Mouse (Mus musculus) NIH3T3 (cell line): ENCODE data around the gene Gse1.

Experiments
- DNase-seq: peaks from one replicate; pipeline ENCODE4 v3.0.0-alpha.2; 2012; ENCODE audit warnings: low read depth

Gse1 gene

GRCm38 (mm10) chr8:120243222-120243621 lies 15.0 kb downstream of the Gse1 start:
- DNase-seq, result peak; percentile 59

- no peak for DNase-seq
Measured at GRCm38 (mm10) chr8:120243916-120244451, 15.7 kb downstream of the Gse1 start.

- no peak for DNase-seq
Measured at GRCm38 (mm10) chr8:120244553-120244952, 16.3 kb downstream of the Gse1 start.

GRCm38 (mm10) chr8:120247618-120248017 lies 19.4 kb downstream of the Gse1 start:
- DNase-seq, result no peak

- no peak for DNase-seq
Measured at GRCm38 (mm10) chr8:120248031-120248430, 19.8 kb downstream of the Gse1 start.

GRCm38 (mm10) chr8:120248451-120248850 lies 20.2 kb downstream of the Gse1 start:
- no peak for DNase-seq

- no peak for DNase-seq
Measured at GRCm38 (mm10) chr8:120249800-120250336, 21.6 kb downstream of the Gse1 start.

GRCm38 (mm10) chr8:120250750-120251410 lies 22.6 kb downstream of the Gse1 start:
- DNase-seq, result no peak

DNA sequence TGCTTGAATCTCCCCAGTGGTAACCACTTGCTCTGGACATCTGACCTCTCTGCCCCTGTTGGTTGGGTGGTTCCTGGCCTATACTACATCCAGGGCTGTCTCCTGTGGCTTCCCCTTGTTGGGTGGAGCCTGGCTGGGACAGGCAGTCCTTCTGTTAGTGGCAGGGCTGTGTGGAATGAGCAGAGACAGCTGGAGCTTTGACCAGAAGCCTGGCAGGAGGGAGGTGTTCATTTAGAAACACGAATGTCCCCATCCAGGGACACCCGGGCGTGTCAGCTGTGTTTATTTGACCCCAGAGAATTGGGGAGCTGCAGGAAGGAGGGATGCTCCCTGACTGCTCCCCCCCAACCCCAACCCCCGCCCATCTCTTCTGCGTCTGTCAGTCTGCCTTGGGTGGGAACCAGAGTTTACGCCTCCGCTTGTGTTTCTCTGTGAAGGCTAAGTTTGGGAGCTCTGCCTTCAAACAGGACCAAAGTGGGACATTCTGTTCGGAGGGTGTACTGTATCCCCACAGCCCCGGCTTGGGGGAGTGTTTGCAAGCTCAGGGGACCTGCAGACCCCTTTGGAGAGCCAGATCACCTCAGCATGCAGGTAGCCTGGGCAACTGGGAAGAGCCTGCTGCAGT lies 23.3 kb downstream of the Gse1 start:
- no peak for DNase-seq

- DNase-seq, result no peak
Measured at GRCm38 (mm10) chr8:120253626-120254025, 25.4 kb downstream of the Gse1 start.

GRCm38 (mm10) chr8:120255406-120255987 lies 27.2 kb downstream of the Gse1 start:
- no peak for DNase-seq

- DNase-seq, result no peak
Measured at GRCm38 (mm10) chr8:120256958-120257357, 28.7 kb downstream of the Gse1 start.

- DNase-seq, result no peak
Measured at GRCm38 (mm10) chr8:120259206-120259605, 30.9 kb downstream of the Gse1 start.

DNA sequence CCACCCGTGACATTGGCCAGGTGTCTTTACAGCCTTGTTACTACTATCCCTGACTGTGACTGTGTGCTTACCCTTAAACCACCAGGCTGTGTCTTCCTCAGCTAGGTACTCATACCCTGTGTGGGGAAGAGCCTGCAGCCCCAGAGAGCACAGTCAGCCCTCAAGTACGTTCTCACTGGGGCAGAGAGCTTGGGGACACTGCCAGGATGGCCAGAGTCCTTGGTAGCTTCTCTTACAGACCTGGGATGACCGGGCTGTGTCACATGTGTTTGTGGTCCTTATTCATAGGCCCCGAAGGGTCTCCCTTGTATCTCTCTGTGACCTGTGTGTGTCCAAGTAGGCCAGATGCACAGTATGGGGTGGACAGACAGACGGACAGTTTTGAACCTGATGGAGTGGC lies 32.4 kb downstream of the Gse1 start:
- no peak for DNase-seq

DNA sequence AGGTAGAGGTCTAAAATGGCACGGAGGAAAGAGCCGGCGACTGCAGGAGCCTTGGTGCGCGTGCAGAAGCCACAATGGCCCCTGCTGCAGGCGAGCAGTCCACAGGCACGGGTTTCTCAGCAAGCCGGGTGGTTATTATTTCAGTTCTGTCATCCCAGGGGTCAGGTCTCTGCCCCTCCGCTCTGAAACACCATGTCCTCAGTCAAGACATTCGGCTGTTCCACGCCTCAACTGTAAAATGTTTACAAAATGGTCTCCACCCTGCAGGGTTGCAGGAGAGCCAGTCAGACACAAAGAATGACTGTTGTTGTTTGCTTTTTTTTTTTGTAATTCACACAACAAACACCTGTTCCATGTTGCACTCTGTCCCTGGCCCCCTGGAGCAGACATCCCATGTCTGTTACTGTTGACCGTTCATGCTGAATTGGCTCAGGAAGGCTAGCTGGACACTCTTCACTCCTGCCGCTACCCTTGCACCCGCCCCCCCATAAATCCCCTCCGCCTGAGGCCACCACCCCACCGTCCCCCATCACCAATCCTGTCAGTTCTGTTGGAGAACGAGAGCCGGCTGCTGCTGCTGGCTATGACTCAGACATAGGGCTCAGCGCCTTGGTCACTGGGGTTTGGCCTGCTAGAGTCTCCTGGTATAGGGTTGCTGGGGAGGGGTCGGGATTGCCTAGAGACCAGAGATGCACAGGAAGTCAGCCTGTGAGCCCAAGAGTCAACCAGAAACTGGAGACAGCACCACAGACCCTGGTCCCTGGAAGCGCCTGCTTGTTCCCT lies 33.3 kb downstream of the Gse1 start:
- peak; percentile 40 for DNase-seq

GRCm38 (mm10) chr8:120263879-120264278 lies 35.6 kb downstream of the Gse1 start:
- no peak for DNase-seq

GRCm38 (mm10) chr8:120264388-120264943 lies 36.2 kb downstream of the Gse1 start:
- DNase-seq, result no peak

DNA sequence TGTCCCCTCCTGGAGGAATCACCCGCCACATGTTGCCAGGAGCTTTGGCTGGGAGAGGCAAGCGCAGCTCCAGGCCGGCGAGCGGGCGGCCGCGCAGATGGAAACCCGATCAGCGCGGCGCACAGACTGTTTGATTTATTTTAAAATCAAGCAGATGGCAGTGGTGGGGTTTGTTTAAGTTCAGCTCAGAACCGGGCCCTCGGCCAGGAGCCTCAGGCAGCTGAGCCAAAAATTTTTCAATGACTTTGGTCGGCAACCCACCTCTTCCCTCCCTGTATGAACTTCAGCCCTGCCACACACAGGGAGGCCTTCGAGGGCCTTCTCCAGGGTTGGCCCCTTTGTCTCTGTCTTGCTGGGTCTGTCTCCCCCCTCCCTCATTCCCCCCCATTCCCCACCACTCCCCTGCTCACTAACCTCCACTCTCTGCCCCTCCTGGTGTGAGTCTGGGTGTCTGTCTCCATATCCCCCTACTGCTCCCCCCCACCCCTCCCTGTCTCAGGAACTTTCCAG lies 36.7 kb downstream of the Gse1 start:
- DNase-seq, result peak; percentile 95

- DNase-seq, result peak; percentile 50
Measured at GRCm38 (mm10) chr8:120265471-120265870, 37.2 kb downstream of the Gse1 start.

- DNase-seq, result no peak
Measured at GRCm38 (mm10) chr8:120268541-120268980, 40.3 kb downstream of the Gse1 start.

GRCm38 (mm10) chr8:120270449-120270848 lies 42.2 kb downstream of the Gse1 start:
- peak; percentile 57 for DNase-seq

DNA sequence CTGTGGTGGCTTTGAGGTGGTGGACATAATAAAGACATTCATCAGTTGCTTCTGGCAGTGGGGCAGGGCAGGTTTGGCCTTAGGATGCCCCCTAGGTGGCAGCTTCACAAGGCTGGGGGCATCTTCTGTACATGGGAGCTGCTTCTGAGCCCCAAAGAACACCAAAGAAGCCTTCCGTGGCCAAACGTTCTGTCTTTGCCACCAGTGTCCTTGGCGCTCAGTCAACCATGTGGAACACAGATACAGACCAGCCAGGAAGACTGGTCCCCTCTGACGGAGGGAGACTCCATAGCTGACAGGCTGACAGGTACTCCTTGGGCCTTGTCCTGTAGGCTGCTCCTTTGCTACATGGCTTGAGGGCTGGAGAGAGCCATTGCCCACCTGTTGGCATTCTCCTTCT lies 45.2 kb downstream of the Gse1 start:
- DNase-seq, result no peak
